Mouse (Mus musculus) cerebellum, postnatal 4 days (tissue): ENCODE measurements around the gene Gm10065.
"Not testable (repeated sequence)": the region's sequence is repeated elsewhere in the genome, so short reads cannot be mapped to it uniquely, and the experiment has no call there.

Experiments used
- DNase-seq, 2 experiments: peaks; one replicate each; pipeline ENCODE4 v3.0.0; 2022; ENCODE audit warnings: low spot score in 2 of 2, mixed read lengths in 1 of 2

Gm10065 gene

DNA sequence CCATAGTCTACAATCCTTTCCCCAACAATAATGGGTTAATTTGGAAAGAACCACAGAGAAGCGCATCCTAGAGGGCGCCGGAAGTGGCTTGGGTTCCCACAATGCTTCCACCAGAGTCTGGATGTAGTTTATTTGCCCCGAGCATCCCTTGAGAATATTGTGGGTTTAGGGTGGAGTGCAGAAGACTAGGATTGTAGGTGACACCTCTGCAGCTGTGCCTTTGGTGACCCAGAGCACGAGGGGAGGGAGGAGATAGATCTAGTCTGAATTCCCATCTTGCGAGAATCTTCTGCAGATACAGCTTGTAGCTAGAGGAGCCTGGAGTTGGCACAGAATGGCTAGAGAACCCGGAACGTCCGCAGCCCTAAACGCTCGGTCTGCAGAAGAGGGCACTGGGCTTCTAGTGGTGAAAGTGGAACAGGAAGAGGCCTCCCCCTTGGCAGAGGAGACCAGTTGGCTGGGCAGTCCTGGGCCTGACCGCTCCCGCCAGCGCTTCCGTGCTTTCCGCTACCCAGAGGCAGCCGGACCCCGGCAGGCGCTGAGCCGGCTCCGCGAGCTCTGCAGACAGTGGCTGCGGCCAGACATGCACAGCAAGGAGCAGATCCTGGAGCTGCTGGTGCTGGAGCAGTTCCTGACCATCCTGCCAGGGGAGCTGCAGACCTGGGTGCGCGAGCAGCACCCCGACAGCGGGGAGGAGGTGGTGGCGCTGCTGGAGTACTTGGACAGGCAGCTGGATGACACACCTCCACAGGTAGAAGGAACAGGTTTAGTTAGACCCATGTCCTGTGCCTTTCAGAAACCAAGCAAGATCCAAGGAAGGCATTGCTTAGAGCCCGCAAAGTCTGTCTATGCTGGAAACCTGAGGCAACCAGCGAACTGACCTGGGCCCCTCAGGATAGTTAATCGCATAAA is at the start of gene Gm10065, which contains the start of gene Zkscan4:
TSS of gene Gm10065 (minus strand) at position 683 of the 912 bp plus-strand sequence.
TSS of gene Zkscan4 (plus strand) at position 149 of the 912 bp plus-strand sequence.
- peak; percentile 23 to 64 for DNase-seq

GRCm38 (mm10) chr13:21506221-21506649 is 27.0 kb upstream of the Gm10065 start:
- DNase-seq: peak; percentile 36 to 72

DNA sequence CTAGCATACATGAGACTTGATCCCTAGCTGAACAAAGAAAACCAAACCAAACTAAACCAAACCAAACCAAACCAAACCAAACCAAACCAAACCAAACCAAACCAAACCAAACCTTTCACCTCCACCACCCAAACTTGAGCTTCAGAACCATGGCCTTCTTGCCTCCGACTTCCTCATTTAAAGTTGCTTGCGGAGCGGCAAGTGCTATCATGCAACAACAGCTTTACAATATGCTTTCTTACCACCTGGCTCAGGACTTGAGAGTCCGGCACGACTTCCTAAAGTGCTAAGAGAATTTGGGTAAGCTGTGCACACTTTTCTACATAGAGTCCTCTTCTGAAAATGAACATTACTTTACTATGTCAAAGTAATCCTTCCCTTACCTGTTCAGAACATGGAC is 23.1 kb upstream of the Gm10065 start:
- no peak for DNase-seq

- not testable (repeated sequence) for DNase-seq
Measured at GRCm38 (mm10) chr13:21501182-21501581, 21.9 kb upstream of the Gm10065 start, which contains the start of gene Gm11273. Gene Gm11273, minus strand, starts transcription at chr13:21501418.

- DNase-seq: no peak
Measured at GRCm38 (mm10) chr13:21495080-21495479, 15.8 kb upstream of the Gm10065 start, which contains the start of gene AK157302. Gene AK157302, plus strand, starts transcription at chr13:21495223.

DNA sequence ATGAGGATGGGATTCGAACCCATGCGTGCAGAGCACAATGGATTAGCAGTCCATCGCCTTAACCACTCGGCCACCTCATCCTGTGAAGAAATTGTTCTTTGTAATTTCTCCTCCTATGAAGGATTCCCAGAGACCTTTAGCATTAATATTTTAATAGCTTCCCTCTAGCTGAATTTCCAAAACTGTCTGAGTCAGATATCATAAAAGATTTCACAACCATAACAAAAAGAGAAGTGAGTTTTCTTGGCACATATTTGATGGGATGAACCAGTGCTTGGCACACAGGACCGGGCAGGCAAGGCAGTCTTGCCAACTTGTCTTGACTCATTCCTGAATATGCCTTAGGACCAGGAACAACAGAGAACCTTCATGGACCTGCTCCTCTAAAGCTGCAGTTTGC is 13.6 kb upstream of the Gm10065 start:
- DNase-seq: no peak

GRCm38 (mm10) chr13:21486881-21487280 is 7.6 kb upstream of the Gm10065 start:
- no peak for DNase-seq

DNA sequence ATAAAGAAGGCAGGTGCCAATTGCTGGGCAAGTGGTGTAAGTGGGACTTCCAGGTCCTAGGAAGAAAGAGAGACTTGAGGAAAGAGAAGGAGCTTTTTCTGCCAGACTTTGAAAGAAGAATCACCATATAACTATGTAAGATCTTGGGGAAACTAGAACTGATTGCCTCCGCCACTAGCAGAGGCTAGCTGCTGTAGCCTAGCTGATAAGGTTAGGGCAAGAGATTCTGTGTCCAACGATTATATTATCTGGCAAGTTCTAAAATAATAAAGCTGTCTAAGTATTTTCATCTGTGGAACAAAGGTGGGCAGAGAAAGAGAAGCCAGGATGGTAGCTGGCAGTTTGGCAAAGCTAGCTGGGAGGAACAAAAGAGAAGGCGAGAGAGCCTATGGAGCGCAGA is 6.8 kb downstream of the Gm10065 start:
- no peak for DNase-seq

DNA sequence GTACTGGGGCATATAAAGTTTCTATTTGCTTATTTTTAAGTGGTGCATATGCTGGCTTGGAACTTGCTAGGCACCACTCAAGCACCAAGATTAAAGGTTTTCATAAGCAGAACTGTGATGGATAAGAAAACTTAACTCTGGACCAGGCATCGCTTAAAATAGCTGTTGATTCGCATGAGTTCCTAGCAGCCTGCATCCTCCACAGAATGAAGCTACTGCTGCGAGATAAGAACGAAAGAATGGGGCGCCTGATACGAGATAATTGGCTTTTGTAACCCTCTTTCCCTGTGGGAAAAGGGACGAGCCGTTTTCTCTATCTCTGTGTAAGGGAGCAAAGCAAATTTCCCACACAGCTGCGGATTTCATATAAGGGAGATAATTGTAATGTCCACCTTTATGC is 10.1 kb downstream of the Gm10065 start:
- no peak for DNase-seq

DNA sequence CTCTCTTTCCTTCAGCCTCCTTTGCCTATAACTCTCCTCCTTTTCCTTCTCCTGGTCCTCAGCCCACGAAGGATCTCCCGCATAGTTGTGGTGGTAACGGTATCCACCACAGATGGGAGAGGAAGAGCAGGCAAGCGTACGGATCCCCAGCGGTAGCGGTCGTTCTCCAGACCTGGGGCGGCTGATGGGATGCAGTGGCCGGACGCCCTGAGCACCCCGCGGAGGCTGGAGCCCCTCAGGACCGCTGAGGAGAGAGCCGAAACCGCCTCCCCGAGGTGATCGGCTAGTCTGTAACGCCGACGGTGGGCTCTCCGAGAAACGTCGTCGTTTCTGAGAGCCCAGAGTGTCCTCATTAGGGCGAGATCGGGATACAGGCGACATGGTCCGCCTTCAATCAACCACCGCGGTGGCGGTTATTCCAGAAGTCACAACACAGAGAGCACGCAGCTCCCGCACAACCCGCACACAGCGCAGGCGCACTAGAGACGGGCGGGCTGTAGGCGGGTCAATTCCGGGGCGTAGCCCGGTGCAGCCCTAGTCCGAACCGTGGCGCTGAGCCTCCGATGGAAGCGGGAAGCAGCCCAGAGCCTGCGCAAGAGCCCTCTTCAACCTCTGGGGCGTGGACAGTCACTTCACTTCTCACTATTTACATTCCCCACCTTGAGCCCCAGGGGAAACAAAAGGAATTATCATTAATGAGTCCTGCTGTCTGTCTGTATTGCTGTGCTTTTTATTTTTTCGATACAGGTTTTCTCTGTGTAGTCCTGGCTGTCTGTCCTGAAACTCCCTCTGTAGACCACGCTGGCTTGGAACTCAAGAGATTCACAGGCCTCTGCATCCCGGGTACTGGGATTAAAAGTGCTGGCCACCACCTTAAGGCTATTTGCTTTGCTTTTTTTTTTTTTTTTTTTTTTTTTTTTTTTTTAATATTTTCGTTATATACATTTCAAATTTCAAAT is 10.9 kb downstream of the Gm10065 start, which contains the start of gene Nkapl:
TSS of gene Nkapl (minus strand) at position 449 of the 959 bp plus-strand sequence.
- DNase-seq: peak; percentile 43 to 63

DNA sequence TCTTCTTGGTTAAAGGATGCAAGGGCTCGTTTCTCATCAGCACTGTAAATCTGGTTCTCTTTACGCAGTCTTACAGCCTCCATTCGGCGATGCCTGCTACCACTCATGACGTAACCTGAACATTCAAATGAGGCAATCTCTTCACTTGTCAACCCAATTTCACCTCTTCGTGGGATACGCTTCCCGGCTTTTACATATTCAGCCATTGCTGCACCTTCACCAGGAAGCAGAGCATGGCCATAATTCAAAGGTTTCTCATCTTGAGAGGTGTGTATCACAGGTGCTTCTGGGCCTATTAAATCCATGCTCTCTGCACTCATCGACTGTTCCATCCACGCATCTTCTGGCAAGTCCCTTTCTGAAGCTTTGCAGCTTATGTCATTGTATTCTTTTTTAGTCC is 11.9 kb downstream of the Gm10065 start:
- DNase-seq: no peak

GRCm38 (mm10) chr13:21462516-21462915 is 16.7 kb downstream of the Gm10065 start:
- DNase-seq: not testable (repeated sequence)

DNA sequence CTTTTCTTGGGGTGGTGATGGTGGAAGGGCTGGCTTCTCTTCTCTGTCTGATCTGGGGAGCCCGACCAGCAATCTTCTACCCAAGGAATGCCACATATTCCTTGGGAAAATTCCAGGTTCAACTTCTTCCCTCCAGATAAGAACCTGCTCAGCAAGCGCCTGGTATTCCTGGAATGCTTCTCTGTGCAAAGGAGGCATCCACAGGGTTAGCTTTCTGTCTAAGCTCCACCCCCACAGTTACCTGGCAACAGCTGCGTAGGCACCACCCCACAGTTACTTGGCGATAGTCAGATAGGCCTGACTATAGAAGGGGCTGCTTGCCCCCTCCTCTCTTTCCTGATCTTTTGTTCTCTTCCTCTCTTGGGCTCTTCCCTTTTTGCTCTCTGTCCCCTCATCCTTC is 22.9 kb downstream of the Gm10065 start:
- DNase-seq: no peak

GRCm38 (mm10) chr13:21454133-21454532 is 25.1 kb downstream of the Gm10065 start:
- no peak for DNase-seq

- peak; percentile 43 to 64 for DNase-seq
Measured at GRCm38 (mm10) chr13:21453449-21453848, 25.8 kb downstream of the Gm10065 start, which contains the start of gene Zscan26. Gene Zscan26, minus strand, starts transcription at chr13:21453730.

GRCm38 (mm10) chr13:21453042-21453441 is 26.2 kb downstream of the Gm10065 start:
- no peak for DNase-seq

DNA sequence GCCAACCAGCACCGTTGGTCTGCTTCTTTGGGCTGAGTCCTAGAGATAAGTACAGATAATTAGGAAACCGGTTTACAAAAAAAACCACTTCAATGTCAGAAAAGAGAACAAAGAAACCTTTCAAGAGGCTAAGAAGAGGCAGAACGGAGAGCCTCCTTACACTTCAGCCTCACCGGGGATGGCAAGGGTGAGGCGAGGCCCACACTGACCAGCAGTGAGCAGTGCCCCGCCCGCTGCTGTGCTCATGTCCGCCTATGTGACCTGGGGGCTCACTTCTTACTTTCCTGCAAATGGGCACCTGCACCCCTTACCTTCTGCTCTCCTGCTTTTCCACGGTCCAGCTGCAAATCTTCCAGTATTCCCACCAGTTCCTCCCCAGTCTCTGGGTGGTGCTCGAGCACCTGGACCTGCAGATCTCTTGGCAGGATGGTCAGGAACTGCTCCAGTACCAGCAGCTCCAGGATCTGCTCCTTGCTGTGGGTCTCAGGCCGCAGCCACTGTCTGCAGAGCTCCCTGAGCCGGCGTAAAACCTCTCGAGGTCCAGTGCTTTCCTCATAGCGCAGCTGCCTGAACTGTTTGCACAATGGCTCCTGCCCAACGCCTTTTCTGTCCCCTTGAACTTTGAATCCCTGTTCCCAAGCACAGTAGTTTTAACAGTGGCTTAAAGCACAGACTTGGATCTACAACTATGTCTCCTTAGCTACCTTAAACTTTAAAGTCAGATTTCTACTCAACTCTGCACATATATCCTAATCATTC is 31.2 kb downstream of the Gm10065 start:
- no peak for DNase-seq

GRCm38 (mm10) chr13:21446796-21447195 is 32.4 kb downstream of the Gm10065 start:
- no peak for DNase-seq

DNA sequence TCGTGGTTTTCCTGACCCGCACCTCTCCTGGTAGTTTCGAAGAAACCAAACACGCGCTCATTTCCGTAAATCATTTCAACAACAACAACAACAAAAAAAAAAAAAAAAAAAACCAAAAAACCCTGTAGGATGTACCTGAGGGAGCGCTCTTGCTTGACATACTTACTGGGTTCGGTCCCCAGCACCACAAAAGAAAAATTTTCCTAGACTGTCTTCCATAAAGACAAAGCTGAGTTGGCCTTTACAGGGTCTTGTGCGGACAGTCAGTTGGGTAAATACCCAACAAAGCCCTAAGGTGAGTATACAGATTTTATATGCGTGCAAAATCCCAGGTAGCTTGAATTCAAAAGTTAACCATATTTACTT is 38.1 kb downstream of the Gm10065 start:
- DNase-seq: no peak

DNA sequence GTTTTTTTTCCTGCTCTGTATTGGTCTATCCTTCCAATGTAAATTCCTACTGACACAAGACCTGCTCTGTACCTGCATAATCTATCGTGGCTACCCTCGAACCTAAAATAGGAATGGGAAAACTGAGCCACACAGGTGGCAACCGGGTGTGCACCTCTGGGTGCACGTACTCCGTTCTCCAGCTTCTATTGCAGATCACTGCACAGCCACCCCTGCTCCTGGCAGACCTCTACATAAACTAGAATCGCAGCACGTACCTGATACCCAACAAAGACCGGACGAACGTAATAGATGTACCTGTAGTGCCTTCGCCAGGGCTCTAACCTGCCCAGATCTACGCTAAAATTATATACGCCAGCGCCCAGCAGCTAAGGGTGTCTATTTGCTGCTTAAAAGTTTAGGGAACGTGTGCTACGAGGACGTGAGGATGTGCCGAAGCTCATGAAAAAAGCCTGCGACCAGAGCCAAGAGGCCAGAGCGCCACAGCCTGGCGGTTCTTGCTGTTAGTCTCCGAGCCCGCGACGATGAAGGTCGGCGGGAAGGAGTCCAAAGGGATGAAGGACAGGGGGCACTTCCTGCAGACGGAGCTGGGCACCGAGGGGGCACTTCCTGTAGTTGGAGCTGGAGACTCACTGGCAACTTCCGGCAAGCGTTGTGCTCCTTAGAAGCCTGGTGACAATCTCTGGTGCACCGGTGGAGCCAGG is 38.6 kb downstream of the Gm10065 start, which contains the start of gene Pgbd1:
TSS of gene Pgbd1 (minus strand) at position 556 of the 704 bp plus-strand sequence.
- peak; percentile 61 to 77 for DNase-seq
